Mouse (Mus musculus): ENCODE measurements around the gene Tmem176b.

The Tmem176b gene

DNA sequence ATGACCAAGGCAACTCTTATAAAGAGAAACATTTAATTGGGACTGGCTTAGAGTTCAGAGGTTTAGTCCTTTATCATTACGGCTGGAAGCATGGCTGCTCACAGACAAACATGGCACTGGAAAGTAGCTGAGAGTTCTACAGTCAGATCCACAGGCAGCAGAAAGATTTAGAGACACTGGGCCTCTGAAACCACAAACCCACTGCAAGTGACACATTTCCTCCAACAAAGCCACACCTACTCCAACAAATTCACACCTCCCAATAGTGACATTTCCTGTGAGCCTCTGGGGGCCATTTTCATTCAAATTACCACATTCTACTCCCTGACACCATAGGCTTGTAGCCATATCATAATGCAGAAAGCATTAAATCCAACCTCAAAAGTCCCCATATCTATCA lies 39.4 kb downstream of the Tmem176b start:
- in situ Hi-C loops (cut with MboI, MseI), result no loop called here

DNA sequence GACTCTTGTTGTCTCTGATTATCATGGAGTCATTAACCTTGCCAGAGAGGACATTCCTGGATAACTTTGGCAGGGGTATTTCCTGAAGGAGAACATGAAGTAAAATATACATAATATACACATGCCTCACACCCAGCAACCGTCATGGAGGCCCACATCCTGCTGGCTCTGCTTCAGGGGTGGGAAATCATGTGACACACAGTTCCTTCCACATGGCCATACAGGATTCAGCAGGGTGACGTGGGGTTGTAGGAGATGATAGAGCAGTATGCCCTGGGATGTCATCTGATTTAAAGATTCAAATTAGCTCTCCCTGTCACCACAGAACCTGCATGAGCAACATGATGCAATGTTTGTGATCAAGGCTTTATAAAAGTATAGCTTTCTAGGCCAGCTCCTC lies 53.4 kb downstream of the Tmem176b start:
- in situ Hi-C loops (cut with MboI, MseI), result loop anchor here (10.0 kb wide), 1 partner anchor 843 kb away; no protein-coding TSS in a partner anchor

GRCm38 (mm10) chr6:48785601-48786000 lies 55.7 kb downstream of the Tmem176b start:
- in situ Hi-C loops (cut with MboI, MseI), result loop anchor here (10.0 kb wide), 1 partner anchor 841 kb away; no protein-coding TSS in a partner anchor

- in situ Hi-C loops (cut with MboI, MseI), result loop anchor here (10.0 kb wide), 1 partner anchor 840 kb away; no protein-coding TSS in a partner anchor
Measured at GRCm38 (mm10) chr6:48785189-48785588, 56.1 kb downstream of the Tmem176b start.

- in situ Hi-C loops (cut with MboI, MseI), result loop anchor here (10.0 kb wide), 1 partner anchor 840 kb away; no protein-coding TSS in a partner anchor
Measured at GRCm38 (mm10) chr6:48784406-48784805, 56.9 kb downstream of the Tmem176b start.
